Mouse (Mus musculus) liver, postnatal 0 days (tissue): Measurements from ENCODE around the gene Cyp2c23.

Source experiments
- CTCF ChIP-seq: sonication (generic); IDR thresholded peaks from 2 replicates; pipeline ENCODE4 v1.5.1; 2016; ENCODE audit warnings: antibody characterized with exemption, low read depth
- EP300 ChIP-seq: IDR thresholded peaks from 2 replicates; pipeline ENCODE4 v1.6.1; 2016; ENCODE audit warnings: antibody characterized with exemption, low read depth, mild to moderate bottlenecking

DNA sequence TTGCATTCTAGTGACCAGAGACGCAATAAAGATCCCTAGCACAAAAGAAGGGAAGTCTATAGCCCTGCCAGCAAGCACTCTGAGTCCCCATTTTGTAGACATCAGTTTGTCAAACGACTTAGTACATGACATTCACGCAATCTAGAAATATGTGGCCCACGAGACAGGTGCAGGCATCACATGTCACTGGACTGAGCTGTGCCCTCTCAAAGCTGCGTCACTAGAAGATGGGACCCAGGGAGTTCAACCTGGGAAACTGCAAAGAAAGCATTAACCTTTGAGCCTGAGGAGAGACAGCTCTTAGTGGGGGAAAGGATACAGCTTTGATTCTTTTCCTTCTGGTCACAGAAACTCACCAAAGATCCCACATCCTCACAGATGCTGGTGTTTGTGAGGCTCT, 73.7 kb downstream of the Cyp2c23 start:
- TF ChIP-seq CTCF, result no peak
- TF ChIP-seq EP300, result no peak
